In genomic region chr2:149467801-149468200, GRCm38 (mm10) we compare ENCODE assay signal across 21 mouse cellular contexts.
DNase-seq lines count a peak whose midpoint lies in the region; ATAC-seq and TF ChIP-seq lines count a peak whose summit lies in the region.
"Had no signal": no experiment of that assay in that cellular context is flagged by ENCODE, and none has a peak within 500 bp of the region (broad histone marks: within the 10 kb centered on the region; RNA-seq: fewer than 3 reads in every experiment).

No protein-coding gene starts in this region.

- 75% methylated on average over 2 of the region's 2 CpGs for WGBS in limb, embryonic 14.5 days
- 87% methylated on average over 2 of the region's 2 CpGs for WGBS in limb, embryonic 10.5 days

- no peak overlapping the region for H3K9ac ChIP-seq in limb, embryonic 14.5 days (ENCODE audit: low read depth, low read length, severe bottlenecking)
- H3K9ac ChIP-seq: heart, embryonic 15.5 days; hindbrain, embryonic 13.5 days; limb, embryonic 12.5 days; liver, embryonic 12.5 days; midbrain, embryonic 15.5 days; neural tube, embryonic 13.5 days had no signal

- no peak for ATAC-seq in limb, embryonic 14.5 days (ENCODE audit: low FRiP score, low read depth)
- no peak for ATAC-seq in megakaryocyte, adult 5-6 weeks (ENCODE audit: poor library complexity, severe bottlenecking)
- ATAC-seq: inflammation-experienced regulatory T-cells, adult 6 months; liver, embryonic 12.5 days; midbrain, embryonic 15.5 days had no signal

- peak; percentile 9 for DNase-seq in limb, embryonic 14.5 days (ENCODE audit: low spot score)
- DNase-seq in limb, embryonic 10.5 days (ENCODE audit: low spot score): no peak
- DNase-seq in 3T3-L1 (ENCODE audit: low read depth, low spot score): peak; percentile 26
- DNase-seq in NIH3T3 (ENCODE audit: low read depth): peak; percentile 13
- peak; percentile 78 for DNase-seq in adrenal gland, postnatal 25 days
- no peak for DNase-seq in urinary bladder, postnatal 10 days (ENCODE audit: low spot score)
- DNase-seq: cerebellum, adult 9-11 months; heart, postnatal 36 days; kidney, adult 18-20 months; lung, adult 18-20 months; retina, postnatal 1 day had no signal

- no peaks in the 10 kb centered on the region for H3K9me3 ChIP-seq in limb, embryonic 14.5 days (ENCODE audit: control insufficient read depth, low read length)
- no peaks in the 10 kb centered on the region for H3K9me3 ChIP-seq in limb, embryonic 10.5 days (replicated peaks)
- H3K9me3 ChIP-seq: heart, embryonic 15.5 days; hindbrain, embryonic 13.5 days; limb, embryonic 12.5 days; liver, embryonic 12.5 days; midbrain, embryonic 15.5 days had no signal

- no peak overlapping the region for H3K4me2 ChIP-seq in limb, embryonic 14.5 days (replicated peaks; ENCODE audit: low read depth, low read length, severe bottlenecking)
- H3K4me2 ChIP-seq: heart, embryonic 15.5 days; hindbrain, embryonic 13.5 days; limb, embryonic 12.5 days; liver, embryonic 12.5 days; midbrain, embryonic 15.5 days; neural tube, embryonic 13.5 days had no signal

- H3K27me3 ChIP-seq in limb, embryonic 14.5 days (ENCODE audit: control insufficient read depth, insufficient read depth, low read length): no peaks in the 10 kb centered on the region
- H3K27me3 ChIP-seq in limb, embryonic 10.5 days (ENCODE audit: low read depth, poor library complexity, severe bottlenecking): no peaks in the 10 kb centered on the region
- H3K27me3 ChIP-seq: heart, embryonic 15.5 days; hindbrain, embryonic 13.5 days; limb, embryonic 12.5 days; liver, embryonic 12.5 days; midbrain, embryonic 15.5 days; neural tube, embryonic 13.5 days had no signal

- no peaks in the 10 kb centered on the region for H3K4me1 ChIP-seq in limb, embryonic 14.5 days (ENCODE audit: control insufficient read depth, insufficient read depth, low read length)
- no peaks in the 10 kb centered on the region for H3K4me1 ChIP-seq in limb, embryonic 10.5 days
- H3K4me1 ChIP-seq: heart, embryonic 15.5 days; hindbrain, embryonic 13.5 days; limb, embryonic 12.5 days; liver, embryonic 12.5 days; midbrain, embryonic 15.5 days; neural tube, embryonic 13.5 days had no signal

- no peak overlapping the region for H3K27ac ChIP-seq in limb, embryonic 14.5 days (replicated peaks; ENCODE audit: low read depth, low read length)
- H3K27ac ChIP-seq in limb, embryonic 10.5 days: no peak overlapping the region
- H3K27ac ChIP-seq: heart, embryonic 15.5 days; hindbrain, embryonic 13.5 days; kidney, postnatal 0 days; limb, embryonic 12.5 days; liver, embryonic 12.5 days; midbrain, embryonic 15.5 days; neural tube, embryonic 13.5 days; stomach, postnatal 0 days had no signal

- no peaks in the 10 kb centered on the region for H3K36me3 ChIP-seq in limb, embryonic 14.5 days (ENCODE audit: control insufficient read depth, insufficient read depth, low read length)
- no peaks in the 10 kb centered on the region for H3K36me3 ChIP-seq in limb, embryonic 10.5 days
- H3K36me3 ChIP-seq: heart, embryonic 15.5 days; hindbrain, embryonic 13.5 days; limb, embryonic 12.5 days; liver, embryonic 12.5 days; midbrain, embryonic 15.5 days; neural tube, embryonic 13.5 days had no signal

- TF ChIP-seq POLR2A in limb, embryonic 14.5 days (IDR thresholded peaks at IDR 0.05; ENCODE audit: borderline replicate concordance, extremely low read depth, insufficient read depth, insufficient read length): no peak

- H3K4me3 ChIP-seq in limb, embryonic 14.5 days (replicated peaks; ENCODE audit: low read length): no peak overlapping the region
- no peak overlapping the region for H3K4me3 ChIP-seq in limb, embryonic 10.5 days
- H3K4me3 ChIP-seq: heart, embryonic 15.5 days; hindbrain, embryonic 13.5 days; limb, embryonic 12.5 days; liver, embryonic 12.5 days; midbrain, embryonic 15.5 days; neural tube, embryonic 13.5 days had no signal

Comparison
In these comparisons a context has a peak if more than half of its experiments do, and no peak if none do; other contexts are left out.
1. DNase-seq: peak in limb, embryonic 14.5 days (single experiment), 3T3-L1 (single experiment), NIH3T3 (single experiment) and adrenal gland, postnatal 25 days (single experiment); none in limb, embryonic 10.5 days (single experiment) and urinary bladder, postnatal 10 days (single experiment).